Comparison of ENCODE assay signal across 10 mouse cellular contexts in genomic region chr6:34344935-34345334, GRCm38 (mm10). TPM values are rescaled to one million over a fixed set of nuclear protein-coding genes. Genes with fewer than 3 reads are reported as not detected.
DNase-seq lines count a peak whose midpoint lies in the region; ATAC-seq and TF ChIP-seq lines count a peak whose summit lies in the region.
"Had no signal": no experiment of that assay in that cellular context is flagged by ENCODE, and none has a peak within 500 bp of the region (broad histone marks: within the 10 kb centered on the region; RNA-seq: fewer than 3 reads in every experiment).

No protein-coding gene starts in this region.

- no peak for ATAC-seq in intestine, embryonic 15.5 days

- H3K9ac ChIP-seq in intestine, embryonic 15.5 days = no peak overlapping the region
- H3K9ac ChIP-seq: limb, embryonic 12.5 days; neural tube, embryonic 13.5 days had no signal

- no peak for TF ChIP-seq POLR2A in thymus, adult 2 months (IDR thresholded peaks at IDR 0.05; ENCODE audit: control insufficient read depth, extremely low read depth, insufficient read depth, low read length, poor library complexity)

- no peak overlapping the region for H3K4me3 ChIP-seq in thymus, adult 2 months (ENCODE audit: control insufficient read depth, insufficient read depth, low read length)
- H3K4me3 ChIP-seq in intestine, embryonic 15.5 days (replicated peaks) = no peak overlapping the region
- H3K4me3 ChIP-seq: limb, embryonic 12.5 days; neural tube, embryonic 13.5 days had no signal

- H3K4me2 ChIP-seq in intestine, embryonic 15.5 days (replicated peaks) = no peak overlapping the region; the same call in 1 of the 2 replicates
- H3K4me2 ChIP-seq: limb, embryonic 12.5 days; neural tube, embryonic 13.5 days had no signal

- H3K4me1 ChIP-seq in thymus, adult 2 months (replicated peaks; ENCODE audit: control insufficient read depth, insufficient read depth, low read length) = no peaks in the 10 kb centered on the region
- no peaks in the 10 kb centered on the region for H3K4me1 ChIP-seq in intestine, embryonic 15.5 days (replicated peaks)

- no peak for TF ChIP-seq CTCF in thymus, adult 2 months (IDR thresholded peaks at IDR 0.05; ENCODE audit: borderline replicate concordance, control insufficient read depth, extremely low read depth, insufficient read depth, low read length, poor library complexity)

- no peaks in the 10 kb centered on the region for H3K9me3 ChIP-seq in intestine, embryonic 15.5 days
- H3K9me3 ChIP-seq: neural tube, embryonic 13.5 days had no signal

- H3K27me3 ChIP-seq in thymus, adult 2 months (ENCODE audit: control insufficient read depth, insufficient read depth, low read length) = no peaks in the 10 kb centered on the region
- no peaks in the 10 kb centered on the region for H3K27me3 ChIP-seq in intestine, embryonic 15.5 days (replicated peaks)
- H3K27me3 ChIP-seq: limb, embryonic 12.5 days; neural tube, embryonic 13.5 days had no signal

- peak; percentile 7 for DNase-seq in adrenal gland, postnatal 10 days
- DNase-seq in adrenal gland, postnatal 36 days = no peak
- DNase-seq in thymus, postnatal 4 days = peak; percentile 37
- DNase-seq in thymus, adult 2 months = no peak
- DNase-seq in lung, adult 18-20 months = peak; percentile 56 to 68
- DNase-seq in frontal cortex, postnatal 25 days (ENCODE audit: low spot score in 2 of 2) = no peak
- DNase-seq in natural killer cell, adult 2 months (ENCODE audit: low spot score in 2 of 2) = no peak

- H3K36me3 ChIP-seq in thymus, adult 2 months (ENCODE audit: control insufficient read depth, insufficient read depth, low read length) = no peaks in the 10 kb centered on the region
- no peaks in the 10 kb centered on the region for H3K36me3 ChIP-seq in intestine, embryonic 15.5 days
- H3K36me3 ChIP-seq: limb, embryonic 12.5 days; neural tube, embryonic 13.5 days had no signal

- WGBS in thymus, adult 2 months = 45% methylated on average over 9 of the region's 9 CpGs
- WGBS in intestine, embryonic 15.5 days = 18% methylated on average over 9 of the region's 9 CpGs

- H3K27ac ChIP-seq in thymus, adult 2 months (ENCODE audit: control insufficient read depth, insufficient read depth, low read length) = no peak overlapping the region
- no peak overlapping the region for H3K27ac ChIP-seq in intestine, embryonic 15.5 days
- H3K27ac ChIP-seq: limb, embryonic 12.5 days; neural tube, embryonic 13.5 days had no signal

RNA-seq across cellular contexts. Expression of gene Akr1b8, which starts 9.0 kb away (rescaled TPM):
- total RNA-seq in adrenal gland, postnatal 10 days (2021) = 100 to 1,000 TPM in 1 of 2 experiments, 10 to 100 TPM in 1; 53.8 to 120 TPM
- total RNA-seq in adrenal gland, postnatal 36 days (2021) = 100 to 1,000 TPM; 233 to 373 TPM
- polyA plus RNA-seq in thymus, adult 2 months (2012; rRNA removed) = 1.2 and 1.4 TPM in 2 replicates
- polyA plus RNA-seq in intestine, embryonic 15.5 days (2015; fragmentation: Nextera tagmentation; extraction: Ambion mirVana) = 4.8 and 5.5 TPM in 2 replicates

RNA-seq across cellular contexts. Expression of gene Akr1b3, which starts 27.7 kb away (rescaled TPM):
- 100 to 1,000 TPM; 136 to 140 TPM for total RNA-seq in adrenal gland, postnatal 10 days (2021)
- 100 to 1,000 TPM; 324 to 405 TPM for total RNA-seq in adrenal gland, postnatal 36 days (2021)
- polyA plus RNA-seq in thymus, adult 2 months (2012; rRNA removed) = 228 and 281 TPM in 2 replicates
- polyA plus RNA-seq in intestine, embryonic 15.5 days (2015; fragmentation: Nextera tagmentation; extraction: Ambion mirVana) = 130 and 136 TPM in 2 replicates

RNA-seq across cellular contexts. Expression of gene Akr1b10, which starts 39.1 kb away (rescaled TPM):
- total RNA-seq in adrenal gland, postnatal 10 days (2021) = 10 to 100 TPM; 84.6 to 85.5 TPM
- total RNA-seq in adrenal gland, postnatal 36 days (2021) = 100 to 1,000 TPM; 142 to 220 TPM
- 28.8 and 31.0 TPM in 2 replicates for polyA plus RNA-seq in thymus, adult 2 months (2012; rRNA removed)
- polyA plus RNA-seq in intestine, embryonic 15.5 days (2015; fragmentation: Nextera tagmentation; extraction: Ambion mirVana) = 14.5 and 15.4 TPM in 2 replicates

Comparison
In these comparisons a context has a peak if more than half of its experiments do, and no peak if none do; other contexts are left out.
1. DNase-seq: peak in adrenal gland, postnatal 10 days (single experiment), thymus, postnatal 4 days (single experiment) and lung, adult 18-20 months (2 of 2); none in adrenal gland, postnatal 36 days (0 of 2), thymus, adult 2 months (single experiment), frontal cortex, postnatal 25 days (0 of 2) and natural killer cell, adult 2 months (0 of 2).